16 mouse cellular contexts compared by ENCODE assay signal in the genomic region with DNA sequence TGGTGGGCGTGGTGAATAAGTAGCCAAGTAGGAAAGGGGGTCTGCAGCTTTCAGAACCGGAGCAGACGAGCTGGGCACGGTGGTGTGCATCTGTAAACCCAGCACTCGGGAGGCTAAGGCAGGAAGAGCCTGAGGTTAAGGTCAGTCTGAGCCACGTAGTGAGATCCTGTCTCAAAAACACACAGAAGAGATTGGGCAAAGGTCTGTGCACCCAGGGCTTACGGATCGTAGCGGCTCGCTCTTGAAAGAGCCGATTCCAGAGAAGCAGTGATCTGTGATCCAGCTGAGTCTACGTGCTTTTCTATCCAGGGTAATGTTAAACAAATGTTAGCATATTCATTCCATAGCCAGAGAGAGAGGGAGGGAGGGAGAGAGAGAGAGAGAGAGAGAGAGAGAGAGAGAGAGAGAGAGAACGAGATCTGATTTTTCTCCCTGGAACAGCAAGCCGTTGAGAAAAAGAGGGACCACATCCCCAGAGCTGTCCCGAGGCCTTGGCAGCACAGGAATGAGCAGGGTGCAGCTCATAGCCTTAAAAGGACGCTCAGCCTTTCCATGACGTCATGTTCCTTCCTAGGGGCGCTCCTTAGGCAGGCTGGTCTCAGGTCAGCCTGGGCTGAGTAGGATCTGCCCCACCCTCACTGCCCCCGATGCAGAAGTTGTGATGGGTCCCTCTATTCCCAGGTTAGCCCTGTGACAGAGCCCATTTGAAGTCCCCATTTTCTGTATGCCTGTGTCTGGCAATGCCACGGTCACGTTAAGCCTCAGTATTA. TPM values are rescaled to one million over a fixed set of nuclear protein-coding genes. Genes with fewer than 3 reads are reported as not detected.
DNase-seq lines count a peak whose midpoint lies in the region; ATAC-seq and TF ChIP-seq lines count a peak whose summit lies in the region.
"Had no signal": no experiment of that assay in that cellular context is flagged by ENCODE, and none has a peak within 500 bp of the region (broad histone marks: within the 10 kb centered on the region; RNA-seq: fewer than 3 reads in every experiment).

No protein-coding gene starts in this region.

- 77% methylated on average over 21 of the region's 21 CpGs for WGBS in kidney, embryonic 14.5 days

- no peak overlapping the region for H3K4me2 ChIP-seq in kidney, embryonic 14.5 days (replicated peaks; ENCODE audit: low read depth, low read length)
- H3K4me2 ChIP-seq: forebrain, embryonic 15.5 days; heart, embryonic 11.5 days; hindbrain, embryonic 13.5 days; midbrain, embryonic 13.5 days had no signal

- H3K9me3 ChIP-seq in kidney, embryonic 14.5 days (ENCODE audit: control insufficient read depth, low read length): no peaks in the 10 kb centered on the region
- H3K9me3 ChIP-seq: forebrain, embryonic 15.5 days; hindbrain, embryonic 13.5 days; midbrain, embryonic 13.5 days had no signal

- H3K27ac ChIP-seq in kidney, embryonic 14.5 days (ENCODE audit: low read depth, low read length): no peak overlapping the region
- no peak overlapping the region for H3K27ac ChIP-seq in gastrocnemius, adult 2 months
- H3K27ac ChIP-seq: forebrain, embryonic 15.5 days; hindbrain, embryonic 13.5 days; liver, embryonic 14.5 days; midbrain, embryonic 13.5 days had no signal

- TF ChIP-seq CTCF in gastrocnemius, adult 2 months (IDR thresholded peaks at IDR 0.05): no peak

- no peak overlapping the region for H3K9ac ChIP-seq in kidney, embryonic 14.5 days (ENCODE audit: low read depth, low read length)
- H3K9ac ChIP-seq: forebrain, embryonic 15.5 days; hindbrain, embryonic 13.5 days; liver, embryonic 14.5 days; midbrain, embryonic 13.5 days had no signal

- no peaks in the 10 kb centered on the region for H3K27me3 ChIP-seq in kidney, embryonic 14.5 days (ENCODE audit: control insufficient read depth, insufficient read depth, low read length)
- H3K27me3 ChIP-seq: forebrain, embryonic 15.5 days; hindbrain, embryonic 13.5 days had no signal

- intact Hi-C loops in gastrocnemius, adult 2 months (cut with DNase I): no loop called here

- peaks cover 10% of the 10 kb centered on the region; the same call in 1 of the 2 replicates for H3K4me1 ChIP-seq in kidney, embryonic 14.5 days (ENCODE audit: control insufficient read depth, insufficient read depth, low read length)

- H3K36me3 ChIP-seq in kidney, embryonic 14.5 days (ENCODE audit: control insufficient read depth, insufficient read depth, low read length): no peaks in the 10 kb centered on the region

- peak; percentile 46 to 53 for DNase-seq in adrenal gland, postnatal 36 days
- no peak for DNase-seq in adrenal gland, postnatal 25 days
- peak; percentile 54 to 67 for DNase-seq in kidney, adult 8-10 months
- peak; percentile 24 for DNase-seq in 3T3-L1 (ENCODE audit: low read depth, low spot score)
- peak; percentile 40 to 65 for DNase-seq in kidney, postnatal 25 days
- DNase-seq in gastrocnemius, adult 2 months: no peak
- DNase-seq: B cell, adult 2 months; right cerebral cortex, postnatal 14 days; thymus, postnatal 25 days had no signal

- H3K4me3 ChIP-seq in kidney, embryonic 14.5 days (ENCODE audit: low read length): no peak overlapping the region
- no peak overlapping the region for H3K4me3 ChIP-seq in gastrocnemius, adult 2 months
- H3K4me3 ChIP-seq: forebrain, embryonic 15.5 days; hindbrain, embryonic 13.5 days; midbrain, embryonic 13.5 days had no signal

- ATAC-seq in kidney, embryonic 14.5 days (ENCODE audit: low FRiP score, low TSS enrichment): no peak
- no peak for ATAC-seq in megakaryocyte-erythroid progenitor cell, adult 5-6 weeks (replicated peaks; ENCODE audit: low FRiP score, low TSS enrichment, poor library complexity, severe bottlenecking)
- ATAC-seq: forebrain, embryonic 15.5 days; midbrain, embryonic 13.5 days had no signal

RNA-seq across cellular contexts. Expression of a gene that starts 33.4 kb away (rescaled TPM):
- total RNA-seq in adrenal gland, postnatal 36 days (2021): 10 to 100 TPM in 1 of 2 experiments, 1 to 10 TPM in 1; 4.8 to 15.3 TPM
- total RNA-seq in adrenal gland, postnatal 25 days (2021): 11.9 and 15.6 TPM in 2 replicates
- polyA plus RNA-seq in kidney, embryonic 14.5 days (2014; fragmentation: Nextera tagmentation; extraction: Ambion mirVana): 8.0 and 16.5 TPM in 2 replicates
- 100 to 1,000 TPM in 1 of 2 experiments, 10 to 100 TPM in 1; 71.4 to 144 TPM for total RNA-seq in gastrocnemius, adult 2 months (2021)
- total RNA-seq in megakaryocyte-erythroid progenitor cell, adult 5-6 weeks (2014; fragmentation: Nextera tagmentation): 11.0 and 16.7 TPM in 2 replicates
- 23.5 and 47.3 TPM in 2 replicates for total RNA-seq in megakaryocyte-erythroid progenitor cell, adult 5-6 weeks (2017)

Comparison
In these comparisons a context has a peak if more than half of its experiments do, and no peak if none do; other contexts are left out.
1. DNase-seq: peak in adrenal gland, postnatal 36 days (2 of 2), kidney, adult 8-10 months (2 of 2), 3T3-L1 (single experiment) and kidney, postnatal 25 days (2 of 2); none in adrenal gland, postnatal 25 days (single experiment) and gastrocnemius, adult 2 months (single experiment).